Mouse (Mus musculus) fibroblast of lung, adult 2 months (primary cell): ENCODE data around the gene Wdr73.
A peak's percentile ranks its signal among the peaks of the same experiment; 100 is the strongest.

Source experiments
- DNase-seq: peaks from one replicate; pipeline ENCODE4 v3.0.0-alpha.2; 2011; ENCODE audit warnings: low read depth

Wdr73 gene

DNA sequence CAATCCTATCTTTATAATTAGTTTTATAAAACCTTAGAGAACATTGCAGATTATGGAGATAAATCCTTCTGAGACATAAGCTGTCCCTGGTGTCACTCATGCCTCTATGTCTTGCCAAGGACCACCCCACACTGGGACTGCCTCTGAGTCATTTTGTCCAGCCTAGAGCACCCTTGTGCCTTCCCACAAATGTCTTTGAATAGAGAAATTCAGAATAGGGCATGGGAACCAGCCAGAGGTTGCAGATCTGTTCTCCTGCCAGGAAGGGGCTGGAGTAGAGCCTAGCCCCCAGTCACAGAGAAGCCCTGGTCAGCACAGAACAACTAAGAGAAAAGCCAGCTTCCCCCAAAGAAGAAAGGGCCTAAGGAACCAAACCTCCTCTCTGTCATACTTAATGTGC is 45.8 kb downstream of the Wdr73 start:
- no peak for DNase-seq

GRCm38 (mm10) chr7:80853218-80853617 is 47.9 kb downstream of the Wdr73 start:
- DNase-seq, result no peak

DNA sequence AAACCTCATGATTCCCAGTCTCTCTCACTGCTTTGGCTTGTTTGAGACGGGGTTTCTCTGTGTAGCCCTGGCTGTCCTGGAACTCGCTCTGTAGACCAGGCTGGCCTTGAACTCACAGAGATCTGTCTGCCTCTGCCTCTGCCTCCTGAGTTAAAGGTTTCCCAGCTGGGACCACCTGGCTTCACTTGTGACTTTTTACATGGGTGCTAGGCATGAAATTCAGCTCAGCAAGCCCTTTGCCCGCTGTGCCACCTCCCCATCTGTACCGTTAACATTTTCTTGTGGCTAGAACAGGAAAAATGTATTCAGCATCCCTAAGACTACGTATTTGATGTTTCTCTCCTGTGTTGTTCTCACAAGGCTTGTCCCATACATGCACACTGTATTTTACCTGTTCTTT is 50.5 kb downstream of the Wdr73 start:
- no peak for DNase-seq

- DNase-seq, result no peak
Measured at GRCm38 (mm10) chr7:80849710-80850109, 51.4 kb downstream of the Wdr73 start.

- DNase-seq, result no peak
Measured at GRCm38 (mm10) chr7:80849267-80849666, 51.8 kb downstream of the Wdr73 start.

DNA sequence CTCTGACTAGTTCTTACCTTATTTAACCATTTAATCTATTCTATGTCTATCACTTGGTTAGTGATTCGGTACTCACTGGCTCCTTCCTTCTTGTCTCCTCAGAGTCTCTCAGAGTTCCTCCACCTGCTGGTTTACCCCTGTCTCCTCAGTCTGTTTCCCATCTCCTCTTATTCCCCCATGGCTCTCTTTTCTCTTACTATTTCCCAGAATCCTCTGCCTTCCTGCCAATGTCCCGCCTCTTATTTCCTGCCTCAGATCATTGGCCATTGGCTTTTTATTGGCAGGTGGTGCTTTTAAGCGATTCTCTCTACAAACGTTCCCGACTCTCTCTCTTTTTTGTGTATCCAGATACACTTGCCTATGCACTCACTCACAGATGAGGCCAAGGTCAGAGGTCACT is 54.4 kb downstream of the Wdr73 start:
- no peak for DNase-seq

GRCm38 (mm10) chr7:80846280-80846678 is 54.8 kb downstream of the Wdr73 start:
- no peak for DNase-seq

DNA sequence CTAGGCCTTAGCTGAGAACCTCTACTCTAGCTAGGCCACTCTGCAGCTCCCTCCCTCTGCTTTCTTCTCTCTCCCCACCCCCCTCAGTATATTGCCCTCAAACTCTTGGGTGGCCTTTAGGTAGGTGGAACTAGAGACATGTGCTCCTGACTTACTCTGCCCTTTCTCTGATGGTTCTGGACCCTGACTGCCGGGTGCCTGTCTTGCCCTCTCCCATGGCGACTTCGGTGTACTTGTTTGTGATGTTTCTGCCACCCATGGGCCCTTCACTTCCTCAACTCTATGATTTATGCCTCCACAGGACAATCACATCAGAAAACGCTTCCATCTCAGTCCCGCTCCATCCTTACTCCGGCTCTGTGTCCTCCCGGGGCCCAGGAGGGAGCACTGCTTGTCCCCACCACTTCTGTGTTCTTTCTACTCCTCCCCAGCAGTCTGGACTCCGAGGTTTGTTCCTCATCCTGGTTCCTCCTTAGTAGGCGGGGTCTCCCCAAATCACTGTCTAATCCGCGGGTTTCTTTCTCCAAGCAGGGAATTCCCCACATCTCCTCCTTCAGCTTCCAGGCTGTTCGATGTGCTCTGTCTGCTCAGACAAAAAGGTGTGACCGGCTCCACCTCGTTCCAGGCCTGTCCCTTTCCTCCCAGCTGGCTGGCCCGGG is 55.3 kb downstream of the Wdr73 start:
- DNase-seq, result no peak

DNA sequence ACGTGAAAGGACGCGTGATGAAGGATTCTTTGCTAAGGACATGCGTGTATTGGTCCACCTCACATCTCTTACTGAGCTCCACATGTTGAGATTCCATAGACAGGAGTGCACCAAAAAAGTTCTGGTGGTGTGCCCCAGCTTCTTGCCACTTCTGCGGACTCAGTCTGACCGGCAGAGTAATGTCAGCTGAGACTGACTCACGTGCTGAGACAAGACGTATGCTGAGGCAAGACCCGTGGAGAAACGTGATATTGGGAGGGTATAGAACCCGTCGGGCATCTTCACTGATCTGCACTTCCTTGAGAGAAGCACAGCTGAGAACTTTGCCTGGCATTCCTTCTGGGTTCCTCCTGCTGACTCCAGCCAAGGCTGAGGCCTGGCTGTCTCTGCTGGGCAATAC is 56.4 kb downstream of the Wdr73 start:
- DNase-seq, result no peak

GRCm38 (mm10) chr7:80843910-80844640 is 57.0 kb downstream of the Wdr73 start:
- DNase-seq, result no peak

DNA sequence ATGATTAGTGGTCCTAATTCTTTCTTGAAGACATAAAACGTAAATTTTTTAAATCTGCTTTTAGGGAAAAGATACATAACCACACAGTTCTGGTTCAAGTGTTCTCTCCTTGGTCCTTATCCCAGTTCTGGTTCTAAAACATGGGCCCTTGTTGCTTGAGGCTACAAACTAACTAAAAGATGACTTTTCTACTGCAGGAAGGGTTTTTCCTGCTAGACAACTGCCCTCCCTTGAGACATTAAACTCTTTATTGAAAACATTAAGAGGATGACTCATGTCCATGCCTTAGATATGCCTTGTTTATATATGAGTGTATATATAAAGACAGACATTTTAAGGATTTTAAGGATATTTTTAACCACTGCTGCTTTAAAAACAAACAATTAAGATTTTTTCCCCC is 57.9 kb downstream of the Wdr73 start:
- no peak for DNase-seq

- DNase-seq, result no peak
Measured at GRCm38 (mm10) chr7:80842132-80842531, 58.9 kb downstream of the Wdr73 start.

DNA sequence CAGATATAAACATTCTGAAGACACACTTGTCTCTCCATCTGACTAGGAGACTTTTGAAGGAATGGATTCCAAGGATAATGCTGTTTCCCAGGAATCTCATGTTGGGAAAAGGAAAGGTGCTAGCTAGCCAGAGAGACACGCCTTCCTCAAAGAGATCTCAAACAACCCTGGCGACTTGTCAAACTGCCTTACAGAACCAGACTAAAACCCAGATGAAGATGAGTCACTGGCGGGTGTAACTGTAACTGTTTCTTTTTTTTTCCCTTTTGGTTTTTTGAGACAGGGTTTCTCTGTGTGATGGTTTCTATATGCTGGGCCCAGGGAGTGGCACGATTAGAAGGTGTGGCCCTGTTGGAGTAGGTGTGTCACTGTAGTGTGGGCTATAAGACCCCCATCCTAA is 60.1 kb downstream of the Wdr73 start:
- peak; percentile 89 for DNase-seq
